Mouse (Mus musculus): ENCODE results near the gene Retreg1. TPM values are rescaled to one million over a fixed set of nuclear protein-coding genes. Genes with fewer than 3 reads are reported as not detected.

Retreg1 gene
- polyA plus RNA-seq, 1 experiment from 2014 or later: 10.1 TPM

GRCm38 (mm10) chr15:25947383-25947782 lies 104.4 kb downstream of the Retreg1 start:
- 62% methylated on average over 8 of the region's 8 CpGs for WGBS (ENCODE audit: insufficient replicate concordance)
- no peak overlapping the region for H3K4me2 ChIP-seq (ENCODE audit: low read depth, low read length)

GRCm38 (mm10) chr15:25948257-25949223 lies 105.6 kb downstream of the Retreg1 start:
- WGBS (ENCODE audit: insufficient replicate concordance): 68% methylated on average over 26 of the region's 26 CpGs
- Histone ChIP-seq H3K9me3 (replicated peaks; ENCODE audit: control insufficient read depth, low read length) (no peaks in the 10 kb centered on the region), H3K27ac (ENCODE audit: low read length) (no peak overlapping the region)

More at GRCm38 (mm10) chr15:25947383-25947782, 104.4 kb downstream of the Retreg1 start:
- Histone ChIP-seq H3K27me3 (ENCODE audit: control insufficient read depth, insufficient read depth, low read depth, low read length) (no peaks in the 10 kb centered on the region), H3K4me3 (ENCODE audit: low read depth, low read length) (no peak overlapping the region), H3K9ac (ENCODE audit: low read depth, low read length) (no peak overlapping the region), H3K27ac (ENCODE audit: low read length) (no peak overlapping the region), H3K9me3 (replicated peaks; ENCODE audit: control insufficient read depth, low read length) (no peaks in the 10 kb centered on the region), H3K36me3 (ENCODE audit: control insufficient read depth, insufficient read depth) (no peaks in the 10 kb centered on the region), H3K4me1 (ENCODE audit: control insufficient read depth, low read depth, low read length) (no peaks in the 10 kb centered on the region; the same call in 1 of the 2 replicates)
- ATAC-seq (ENCODE audit: low read depth): no peak

GRCm38 (mm10) chr15:25949696-25950095 lies 106.7 kb downstream of the Retreg1 start:
- Histone ChIP-seq H3K4me2 (ENCODE audit: low read depth, low read length) (no peak overlapping the region), H3K9ac (ENCODE audit: low read depth, low read length) (no peak overlapping the region), H3K4me3 (ENCODE audit: low read depth, low read length) (no peak overlapping the region), H3K4me1 (ENCODE audit: control insufficient read depth, low read depth, low read length) (no peaks in the 10 kb centered on the region; the same call in 1 of the 2 replicates), H3K36me3 (ENCODE audit: control insufficient read depth, insufficient read depth) (no peaks in the 10 kb centered on the region), H3K27me3 (ENCODE audit: control insufficient read depth, insufficient read depth, low read depth, low read length) (no peaks in the 10 kb centered on the region), H3K9me3 (replicated peaks; ENCODE audit: control insufficient read depth, low read length) (no peaks in the 10 kb centered on the region), H3K27ac (ENCODE audit: low read length) (no peak overlapping the region)
- WGBS (ENCODE audit: insufficient replicate concordance): 65% methylated on average over 9 of the region's 9 CpGs
- no peak for ATAC-seq (ENCODE audit: low read depth)

More at GRCm38 (mm10) chr15:25948257-25949223, 105.6 kb downstream of the Retreg1 start:
- no peak overlapping the region for H3K4me3 ChIP-seq (ENCODE audit: low read depth, low read length)
- no peak for ATAC-seq (ENCODE audit: low read depth)
- no peak overlapping the region for H3K4me2 ChIP-seq (ENCODE audit: low read depth, low read length)
- no peaks in the 10 kb centered on the region for H3K36me3 ChIP-seq (ENCODE audit: control insufficient read depth, insufficient read depth)
- H3K27me3 ChIP-seq (ENCODE audit: control insufficient read depth, insufficient read depth, low read depth, low read length): no peaks in the 10 kb centered on the region
- H3K9ac ChIP-seq (ENCODE audit: low read depth, low read length): no peak overlapping the region
- H3K4me1 ChIP-seq (ENCODE audit: control insufficient read depth, low read depth, low read length): no peaks in the 10 kb centered on the region; the same call in 1 of the 2 replicates

GRCm38 (mm10) chr15:25950584-25950983 lies 107.6 kb downstream of the Retreg1 start:
- Histone ChIP-seq H3K9ac (ENCODE audit: low read depth, low read length) (no peak overlapping the region), H3K4me2 (ENCODE audit: low read depth, low read length) (no peak overlapping the region), H3K27ac (ENCODE audit: low read length) (no peak overlapping the region), H3K4me3 (ENCODE audit: low read depth, low read length) (no peak overlapping the region), H3K36me3 (ENCODE audit: control insufficient read depth, insufficient read depth) (no peaks in the 10 kb centered on the region), H3K27me3 (ENCODE audit: control insufficient read depth, insufficient read depth, low read depth, low read length) (no peaks in the 10 kb centered on the region), H3K9me3 (replicated peaks; ENCODE audit: control insufficient read depth, low read length) (no peaks in the 10 kb centered on the region), H3K4me1 (ENCODE audit: control insufficient read depth, low read depth, low read length) (no peaks in the 10 kb centered on the region; the same call in 1 of the 2 replicates)
- WGBS (ENCODE audit: insufficient replicate concordance): 54% methylated on average over 5 of the region's 5 CpGs
- no peak for ATAC-seq (ENCODE audit: low read depth)

- Histone ChIP-seq H3K27me3 (ENCODE audit: control insufficient read depth, insufficient read depth, low read depth, low read length) (no peaks in the 10 kb centered on the region), H3K4me2 (ENCODE audit: low read depth, low read length) (no peak overlapping the region), H3K4me1 (ENCODE audit: control insufficient read depth, low read depth, low read length) (no peaks in the 10 kb centered on the region; the same call in 1 of the 2 replicates), H3K9me3 (replicated peaks; ENCODE audit: control insufficient read depth, low read length) (no peaks in the 10 kb centered on the region), H3K36me3 (ENCODE audit: control insufficient read depth, insufficient read depth) (no peaks in the 10 kb centered on the region), H3K4me3 (ENCODE audit: low read depth, low read length) (no peak overlapping the region), H3K27ac (ENCODE audit: low read length) (no peak overlapping the region), H3K9ac (ENCODE audit: low read depth, low read length) (no peak overlapping the region)
- ATAC-seq (ENCODE audit: low read depth): no peak
- 44% methylated on average over 4 of the region's 4 CpGs for WGBS (ENCODE audit: insufficient replicate concordance)
Measured at GRCm38 (mm10) chr15:25951037-25951436, 108.1 kb downstream of the Retreg1 start.

- 54% methylated on average over 5 of the region's 5 CpGs for WGBS (ENCODE audit: insufficient replicate concordance)
- ATAC-seq (ENCODE audit: low read depth): no peak
Measured at GRCm38 (mm10) chr15:25956001-25956400, 113.0 kb downstream of the Retreg1 start.

GRCm38 (mm10) chr15:25956422-25957117 lies 113.6 kb downstream of the Retreg1 start:
- ATAC-seq (ENCODE audit: low read depth): no peak
- 61% methylated on average over 11 of the region's 11 CpGs for WGBS (ENCODE audit: insufficient replicate concordance)
- no peaks in the 10 kb centered on the region for H3K36me3 ChIP-seq (ENCODE audit: control insufficient read depth, insufficient read depth)
- no peaks in the 10 kb centered on the region for H3K27me3 ChIP-seq (ENCODE audit: control insufficient read depth, insufficient read depth, low read depth, low read length)
- no peak overlapping the region for H3K9ac ChIP-seq (ENCODE audit: low read depth, low read length)
- H3K9me3 ChIP-seq (replicated peaks; ENCODE audit: control insufficient read depth, low read length): no peaks in the 10 kb centered on the region
- no peak overlapping the region for H3K4me3 ChIP-seq (ENCODE audit: low read depth, low read length)
- H3K4me2 ChIP-seq (ENCODE audit: low read depth, low read length): no peak overlapping the region
- no peaks in the 10 kb centered on the region for H3K4me1 ChIP-seq (ENCODE audit: control insufficient read depth, low read depth, low read length)
- no peak overlapping the region for H3K27ac ChIP-seq (ENCODE audit: low read length)

More at GRCm38 (mm10) chr15:25956001-25956400, 113.0 kb downstream of the Retreg1 start:
- H3K4me2 ChIP-seq (ENCODE audit: low read depth, low read length): no peak overlapping the region
- no peak overlapping the region for H3K4me3 ChIP-seq (ENCODE audit: low read depth, low read length)
- H3K9me3 ChIP-seq (replicated peaks; ENCODE audit: control insufficient read depth, low read length): no peaks in the 10 kb centered on the region
- H3K4me1 ChIP-seq (ENCODE audit: control insufficient read depth, low read depth, low read length): no peaks in the 10 kb centered on the region
- H3K36me3 ChIP-seq (ENCODE audit: control insufficient read depth, insufficient read depth): no peaks in the 10 kb centered on the region
- no peak overlapping the region for H3K27ac ChIP-seq (ENCODE audit: low read length)
- no peaks in the 10 kb centered on the region for H3K27me3 ChIP-seq (ENCODE audit: control insufficient read depth, insufficient read depth, low read depth, low read length)
- H3K9ac ChIP-seq (ENCODE audit: low read depth, low read length): no peak overlapping the region

- no peak overlapping the region for H3K4me2 ChIP-seq (ENCODE audit: low read depth, low read length)
- no peak for ATAC-seq (ENCODE audit: low read depth)
- no peaks in the 10 kb centered on the region for H3K9me3 ChIP-seq (replicated peaks; ENCODE audit: control insufficient read depth, low read length)
- H3K27ac ChIP-seq (ENCODE audit: low read length): no peak overlapping the region
- WGBS (ENCODE audit: insufficient replicate concordance): 73% methylated on average over 10 of the region's 10 CpGs
- no peak overlapping the region for H3K9ac ChIP-seq (ENCODE audit: low read depth, low read length)
- no peaks in the 10 kb centered on the region for H3K36me3 ChIP-seq (ENCODE audit: control insufficient read depth, insufficient read depth)
- H3K4me1 ChIP-seq (ENCODE audit: control insufficient read depth, low read depth, low read length): no peaks in the 10 kb centered on the region
- no peak overlapping the region for H3K4me3 ChIP-seq (ENCODE audit: low read depth, low read length)
- no peaks in the 10 kb centered on the region for H3K27me3 ChIP-seq (ENCODE audit: control insufficient read depth, insufficient read depth, low read depth, low read length)
Measured at GRCm38 (mm10) chr15:25957651-25958050, 114.7 kb downstream of the Retreg1 start.

All from liver, embryonic 16.5 days (tissue).